ENCODE assay signal across 8 mouse cellular contexts in genomic region chr5:148965691-148966333, GRCm38 (mm10). TPM values are rescaled to one million over a fixed set of nuclear protein-coding genes. Genes with fewer than 3 reads are reported as not detected.
DNase-seq lines count a peak whose midpoint lies in the region; ATAC-seq lines count a peak whose summit lies in the region.

No protein-coding gene starts in this region.

- no peak overlapping the region for H3K9ac ChIP-seq in intestine, embryonic 14.5 days (ENCODE audit: low read length)
- H3K9ac ChIP-seq in stomach, embryonic 16.5 days (ENCODE audit: low read length): peak overlapping the region; percentile 14; the same call in 1 of the 2 replicates

- peaks cover 36% of the 10 kb centered on the region for H3K4me1 ChIP-seq in intestine, embryonic 14.5 days (replicated peaks; ENCODE audit: control insufficient read depth, insufficient read depth, low read length)
- peaks cover 61% of the 10 kb centered on the region for H3K4me1 ChIP-seq in megakaryocyte, embryonic 14.5 days
- H3K4me1 ChIP-seq in stomach, embryonic 16.5 days (ENCODE audit: control insufficient read depth, insufficient read depth, low read length): peaks cover 18% of the 10 kb centered on the region

- ATAC-seq in intestine, embryonic 14.5 days (replicated peaks; ENCODE audit: low FRiP score, low TSS enrichment, low read depth): no peak
- peak; percentile 62 for ATAC-seq in stomach, embryonic 16.5 days (ENCODE audit: insufficient read depth, low FRiP score)

- H3K9me3 ChIP-seq in intestine, embryonic 14.5 days (ENCODE audit: control insufficient read depth, low read length): 0 out of 2 replicates have a peak, but pooled peaks cover 2% of the 10 kb centered on the region
- peaks cover 11% of the 10 kb centered on the region; the same call in 1 of the 2 replicates for H3K9me3 ChIP-seq in megakaryocyte, embryonic 14.5 days
- no peaks in the 10 kb centered on the region for H3K9me3 ChIP-seq in stomach, embryonic 16.5 days (replicated peaks; ENCODE audit: control insufficient read depth, low read length)

- no peaks in the 10 kb centered on the region for H3K27me3 ChIP-seq in intestine, embryonic 14.5 days (replicated peaks; ENCODE audit: control insufficient read depth, insufficient read depth, low read length)
- no peaks in the 10 kb centered on the region for H3K27me3 ChIP-seq in megakaryocyte, embryonic 14.5 days (replicated peaks)
- no peaks in the 10 kb centered on the region for H3K27me3 ChIP-seq in stomach, embryonic 16.5 days (ENCODE audit: control insufficient read depth, insufficient read depth, low read length)

- H3K4me2 ChIP-seq in intestine, embryonic 14.5 days (ENCODE audit: low read length): peak overlapping the region; percentile 22
- peak overlapping the region; percentile 5; the same call in 1 of the 2 replicates for H3K4me2 ChIP-seq in stomach, embryonic 16.5 days (ENCODE audit: low read depth, low read length)

- H3K27ac ChIP-seq in intestine, embryonic 14.5 days (ENCODE audit: low read depth): peak overlapping the region; percentile 62
- peak overlapping the region; percentile 77 for H3K27ac ChIP-seq in stomach, embryonic 16.5 days (ENCODE audit: low read length)

- H3K4me3 ChIP-seq in intestine, embryonic 14.5 days (ENCODE audit: low read depth, low read length): no peak overlapping the region
- H3K4me3 ChIP-seq in megakaryocyte, embryonic 14.5 days (replicated peaks): peak overlapping the region; percentile 70
- no peak overlapping the region for H3K4me3 ChIP-seq in stomach, embryonic 16.5 days (replicated peaks; ENCODE audit: low read length)

- H3K36me3 ChIP-seq in intestine, embryonic 14.5 days (ENCODE audit: control insufficient read depth, insufficient read depth, low read length): no peaks in the 10 kb centered on the region
- H3K36me3 ChIP-seq in megakaryocyte, embryonic 14.5 days (replicated peaks; ENCODE audit: low read length): peaks cover 17% of the 10 kb centered on the region
- H3K36me3 ChIP-seq in stomach, embryonic 16.5 days (ENCODE audit: control insufficient read depth, insufficient read depth, low read length): no peaks in the 10 kb centered on the region

- intact Hi-C loops in left cerebral cortex, postnatal 36 days (cut with DNase I): no loop called here

- 11% methylated on average over 13 of the region's 13 CpGs for WGBS in intestine, embryonic 14.5 days
- 6% methylated on average over 13 of the region's 13 CpGs for WGBS in stomach, embryonic 16.5 days

- DNase-seq in ovary, adult 18-20 months (ENCODE audit: low spot score): peak; percentile 72
- DNase-seq in ovary, postnatal 14 days (ENCODE audit: low spot score): no peak
- peak; percentile 34 to 44 for DNase-seq in cerebellum, postnatal 14 days
- peak; percentile 44 to 60 for DNase-seq in gastrocnemius, adult 8-10 months (ENCODE audit: low spot score in 2 of 2)
- no peak for DNase-seq in intestine, embryonic 14.5 days (ENCODE audit: low spot score)
- peak; percentile 81 to 84 for DNase-seq in left cerebral cortex, postnatal 36 days (ENCODE audit: low spot score in 2 of 2)

RNA-seq across cellular contexts. Expression of gene Gm42791, which starts 29.1 kb away (rescaled TPM):
- 1 to 10 TPM; 2.1 to 2.7 (median 2.5) TPM for total RNA-seq in gastrocnemius, adult 8-10 months (2022)
- 2.2 TPM in 1 of 2 replicates, not detected in the other for polyA plus RNA-seq in intestine, embryonic 14.5 days (2014; fragmentation: Nextera tagmentation; extraction: Ambion mirVana)
- 10 to 100 TPM; 14.8 to 36.1 TPM for total RNA-seq in left cerebral cortex, postnatal 36 days (2021)
- not detected in 2 replicates for polyA plus RNA-seq in megakaryocyte, embryonic 14.5 days (2012; ENCODE audit: insufficient read depth, low replicate concordance)
- polyA plus RNA-seq in stomach, embryonic 16.5 days (2015; fragmentation: Nextera tagmentation; extraction: Ambion mirVana): 1.6 and 2.2 TPM in 2 replicates

RNA-seq across cellular contexts. Expression of gene Katnal1, which starts 36.7 kb away (rescaled TPM):
- total RNA-seq in gastrocnemius, adult 8-10 months (2022): 1 to 10 TPM; 4.3 to 5.3 (median 4.5) TPM
- 10.9 and 15.6 TPM in 2 replicates for polyA plus RNA-seq in intestine, embryonic 14.5 days (2014; fragmentation: Nextera tagmentation; extraction: Ambion mirVana)
- 10 to 100 TPM; 69.5 to 72.8 TPM for total RNA-seq in left cerebral cortex, postnatal 36 days (2021)
- 1.7 and 3.0 TPM in 2 replicates for polyA plus RNA-seq in megakaryocyte, embryonic 14.5 days (2012; ENCODE audit: insufficient read depth, low replicate concordance)
- polyA plus RNA-seq in stomach, embryonic 16.5 days (2015; fragmentation: Nextera tagmentation; extraction: Ambion mirVana): 10.5 and 11.0 TPM in 2 replicates

Comparison
In these comparisons a context has a peak if more than half of its experiments do, and no peak if none do; other contexts are left out.
1. DNase-seq: peak in ovary, adult 18-20 months (single experiment), cerebellum, postnatal 14 days (2 of 2), gastrocnemius, adult 8-10 months (2 of 2) and left cerebral cortex, postnatal 36 days (2 of 2); none in ovary, postnatal 14 days (single experiment) and intestine, embryonic 14.5 days (single experiment).